Mouse (Mus musculus): ENCODE results near the gene Rps6kb2.
"Not testable (repeated sequence)": the region's sequence is repeated elsewhere in the genome, so short reads cannot be mapped to it uniquely, and the experiment has no call there.

GRCm38 (mm10) chr19:4135229-4135962 is 27.8 kb downstream of the Rps6kb2 start:
- not testable (repeated sequence) for TF ChIP-seq ZC3H11A (IDR thresholded peaks at IDR 0.05; ENCODE audit: borderline replicate concordance, low read depth, low read length); CHD2 (IDR thresholded peaks at IDR 0.05; ENCODE audit: low read depth, low read length)
